Mouse (Mus musculus) liver, embryonic 11.5 days (tissue): ENCODE measurements around the gene Pqlc3. TPM values are rescaled to one million over a fixed set of nuclear protein-coding genes. Genes with fewer than 3 reads are reported as not detected.

Source experiments
- ATAC-seq: fragments of 200-750 bp; cut with Nextera tagmentation; replicated peaks from 2 replicates; pipeline ENCODE4 v1.8.0; 2017; ENCODE audit warnings: moderate number of reproducible peaks, mild to moderate bottlenecking, moderate TSS enrichment, moderate library complexity; ENCODE audit not compliant: low FRiP score
- DNase-seq: peaks from one replicate; pipeline ENCODE4 v3.0.0-alpha.2; 2017; ENCODE audit warnings: low spot score
- H3K27ac ChIP-seq: fragments of 300-500 bp; sonication (generic); 2 replicates; pipeline ENCODE4 v1.5.1; 2014; ENCODE audit warnings: mild to moderate bottlenecking, low read depth, low read length, control low read depth
- H3K27me3 ChIP-seq: fragments of 300-500 bp; sonication (generic); replicated peaks from 2 replicates; pipeline ENCODE4 v1.6.1; 2014; ENCODE audit warnings: low read length, mixed read lengths; ENCODE audit not compliant: control insufficient read depth, insufficient read depth
- H3K36me3 ChIP-seq: fragments of 300-500 bp; sonication (generic); 2 replicates; pipeline ENCODE4 v1.6.1; 2014; ENCODE audit warnings: mild to moderate bottlenecking, low read length, moderate library complexity, mixed read lengths; ENCODE audit not compliant: control insufficient read depth, insufficient read depth
- H3K4me1 ChIP-seq: fragments of 300-500 bp; sonication (generic); replicated peaks from 2 replicates; pipeline ENCODE4 v1.6.1; 2014; ENCODE audit warnings: low read length, mixed read lengths; ENCODE audit not compliant: control insufficient read depth, insufficient read depth
- H3K4me2 ChIP-seq: fragments of 300-500 bp; sonication (generic); 2 replicates; pipeline ENCODE4 v1.6.1; 2014; ENCODE audit warnings: mild to moderate bottlenecking, control low read depth, moderate library complexity
- H3K4me3 ChIP-seq: fragments of 300-500 bp; sonication (generic); 2 replicates; pipeline ENCODE4 v1.5.1; 2014; ENCODE audit warnings: low read depth, low read length, control low read depth
- H3K9ac ChIP-seq: fragments of 300-500 bp; sonication (generic); 2 replicates; pipeline ENCODE4 v1.6.1; 2014; ENCODE audit warnings: low read depth, low read length, control low read depth
- H3K9me3 ChIP-seq: fragments of 300-500 bp; sonication (generic); 2 replicates; pipeline ENCODE4 v1.6.1; 2016; ENCODE audit warnings: low read length, inconsistent platforms, mixed read lengths; ENCODE audit not compliant: control insufficient read depth
- WGBS: fragments of 180-500 bp; shearing (Covaris S2); extraction: QIAGEN DNeasy Blood & Tissue Kit; methylation state at CpG from one replicate; pipeline ENCODE4 v1.1.7; 2014; 5-methylcytosine and 5-hydroxymethylcytosine counted together
- polyA plus RNA-seq: library from polyadenylated mRNA; unstranded; fragments of >200 nt; fragmentation: Nextera tagmentation; extraction: Ambion mirVana; gene quantifications from 2 replicates; pipeline ENCODE4 v1.2.1, GENCODE M21; 2014

Gene Pqlc3
- polyA plus RNA-seq, 1 experiment from 2014 or later, result 5.1 TPM

DNA sequence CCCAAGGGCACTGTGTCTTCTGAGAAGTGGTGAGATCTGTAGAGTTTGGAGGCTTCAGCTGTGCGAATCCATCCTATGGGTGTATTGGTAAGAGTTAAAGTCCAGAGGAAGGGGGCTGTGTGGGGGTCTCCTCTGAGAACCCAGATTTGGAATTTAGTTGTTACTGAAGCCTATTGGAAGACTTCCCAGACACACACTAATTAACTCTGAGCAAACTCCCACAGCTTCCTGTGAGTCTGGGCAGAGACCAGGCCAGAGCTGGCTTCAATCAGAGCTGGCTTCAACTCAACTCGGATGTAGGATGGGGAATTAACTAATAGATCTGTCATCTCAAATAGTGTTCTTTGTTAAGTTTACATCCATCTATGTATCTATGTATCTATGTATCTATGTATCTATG lies 15.5 kb upstream of the Pqlc3 start:
- Histone ChIP-seq H3K27ac (no peak overlapping the region), H3K36me3 (no peaks in the 10 kb centered on the region), H3K4me2 (no peak overlapping the region), H3K27me3 (no peaks in the 10 kb centered on the region), H3K4me1 (0 out of 2 replicates have a peak, but pooled peaks cover 6% of the 10 kb centered on the region), H3K9ac (no peak overlapping the region), H3K9me3 (no peaks in the 10 kb centered on the region), H3K4me3 (no peak overlapping the region)
- DNase-seq (no peak), ATAC-seq (no peak)
- WGBS, result 87% methylated on average over 2 of the region's 2 CpGs

DNA sequence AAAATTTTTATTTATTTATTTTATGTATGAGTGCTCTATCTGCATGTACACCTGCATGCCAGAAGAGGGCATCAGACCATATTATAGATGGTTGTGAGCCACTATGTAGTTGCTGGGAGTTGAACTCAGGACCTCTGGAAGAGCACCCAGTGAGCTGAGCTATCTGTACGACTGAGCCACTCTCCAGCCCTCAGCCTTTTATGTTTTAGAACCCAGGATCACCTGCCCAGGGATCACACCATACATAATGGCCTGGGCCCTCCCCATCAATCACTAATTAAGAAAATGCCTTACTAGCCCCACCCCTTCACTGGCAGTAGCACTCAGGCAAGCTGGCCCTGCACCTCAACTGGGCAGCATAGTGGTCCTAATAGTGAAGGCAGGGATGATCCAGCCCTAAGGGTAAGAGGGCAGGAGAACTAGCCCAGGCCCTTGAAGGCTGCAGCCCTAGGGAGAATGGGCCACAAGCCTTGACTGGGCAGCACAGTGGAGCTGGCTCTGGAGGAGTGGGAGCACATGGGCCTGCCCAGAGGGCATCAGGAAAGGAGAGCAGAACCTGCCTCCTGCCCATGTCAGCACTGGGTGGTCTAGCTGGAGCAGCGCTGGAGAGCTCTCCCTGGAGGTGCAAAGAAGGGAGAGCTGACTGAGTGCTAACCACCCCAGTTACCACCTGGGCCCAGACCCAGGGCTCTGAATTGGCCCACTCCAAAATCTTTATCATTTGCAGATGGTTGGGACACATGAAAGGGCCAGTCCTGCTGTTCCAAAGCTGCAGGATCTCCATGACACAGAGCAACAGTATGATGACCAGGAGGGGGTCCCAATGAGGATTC lies 12.1 kb upstream of the Pqlc3 start:
- Histone ChIP-seq H3K27me3 (no peaks in the 10 kb centered on the region), H3K4me2 (no peak overlapping the region), H3K4me3 (no peak overlapping the region), H3K36me3 (no peaks in the 10 kb centered on the region), H3K4me1 (0 out of 2 replicates have a peak, but pooled peaks cover 6% of the 10 kb centered on the region), H3K9me3 (no peaks in the 10 kb centered on the region), H3K9ac (no peak overlapping the region), H3K27ac (no peak overlapping the region)
- DNase-seq (no peak), ATAC-seq (no peak)
- whole genome bisulfite sequencing, result 70% methylated on average over 2 of the region's 2 CpGs

DNA sequence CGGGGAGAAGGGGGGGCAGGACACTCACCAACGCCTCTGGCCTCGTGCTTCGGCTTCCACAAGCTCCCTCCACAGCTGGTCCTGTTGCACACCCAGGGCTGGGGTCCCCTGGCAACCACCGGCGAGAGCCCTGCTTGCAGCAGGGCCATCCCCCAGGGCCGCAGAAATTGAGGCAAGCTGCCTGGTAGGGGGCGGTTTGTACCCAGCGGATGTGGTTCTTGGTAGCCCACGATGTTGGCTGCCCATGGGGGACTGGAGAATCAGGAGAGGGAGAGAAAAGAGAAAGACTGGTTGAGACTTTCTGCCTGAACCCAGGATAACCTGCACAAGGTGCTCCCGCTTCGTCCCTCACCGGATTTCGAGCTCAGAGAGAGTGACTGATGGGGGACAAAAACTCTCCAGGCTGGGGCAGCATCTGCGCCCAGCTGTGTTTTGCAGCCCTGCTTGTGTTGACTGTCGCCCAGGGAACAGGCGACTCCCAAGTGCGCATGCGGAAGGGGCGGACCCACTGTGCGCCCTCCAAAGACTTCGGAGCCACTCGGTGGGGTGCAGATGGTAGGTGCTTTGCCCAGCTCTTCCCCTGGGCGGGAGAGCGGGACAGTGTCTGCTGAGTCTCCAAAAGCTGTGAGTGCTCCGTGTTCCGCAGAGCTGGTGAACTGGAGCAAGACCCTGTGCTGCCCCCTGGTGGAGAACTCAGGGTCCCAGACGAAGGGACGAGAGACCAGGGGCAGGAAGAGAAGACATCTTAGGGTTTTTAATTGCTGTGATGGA lies 11.1 kb upstream of the Pqlc3 start, which contains the start of gene 2410004P03Rik:
Gene 2410004P03Rik (minus strand): TSS at position 628 of the 771 bp plus-strand sequence.
- peak within 1 kb of the TSS; percentile 45 for H3K4me3 ChIP-seq
- H3K9me3 ChIP-seq, result no peaks in the 10 kb centered on the region
- H3K4me2 ChIP-seq, result peak within 1 kb of the TSS; percentile 66
- peak within 1 kb of the TSS; percentile 10; the same call in 1 of the 2 replicates for H3K9ac ChIP-seq
- no peak within 1 kb of the TSS for H3K27ac ChIP-seq
- peak; percentile 70 for ATAC-seq
- H3K36me3 ChIP-seq, result no peaks in the 10 kb centered on the region
- 0 out of 2 replicates have a peak, but pooled peaks cover 6% of the 10 kb centered on the region for H3K4me1 ChIP-seq
- 7% methylated on average over 29 of the region's 29 CpGs for WGBS
- H3K27me3 ChIP-seq, result no peaks in the 10 kb centered on the region
- DNase-seq, result peak; percentile 83

DNA sequence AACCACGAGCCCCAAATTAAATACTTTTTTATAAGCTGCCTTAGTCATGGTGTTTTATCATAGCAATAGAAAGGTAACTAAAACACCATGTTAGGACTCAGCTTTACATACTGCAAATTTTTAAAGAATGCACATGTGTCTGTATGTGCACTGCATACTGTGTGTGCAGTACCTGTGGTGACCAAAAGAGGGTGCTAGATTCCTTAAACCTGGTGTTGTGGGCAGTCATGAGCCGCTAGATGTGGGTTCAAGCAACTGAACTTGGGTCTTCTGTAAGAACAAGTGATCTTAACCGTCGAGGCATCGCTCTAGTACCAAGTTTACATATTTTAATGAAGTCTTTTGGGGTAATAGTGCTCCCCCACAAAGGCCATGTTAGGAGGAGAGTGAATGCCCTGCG lies 9.3 kb upstream of the Pqlc3 start:
- Histone ChIP-seq H3K4me3 (no peak overlapping the region), H3K4me1 (0 out of 2 replicates have a peak, but pooled peaks cover 6% of the 10 kb centered on the region), H3K27ac (no peak overlapping the region), H3K9ac (no peak overlapping the region), H3K27me3 (no peaks in the 10 kb centered on the region), H3K9me3 (no peaks in the 10 kb centered on the region), H3K4me2 (no peak overlapping the region), H3K36me3 (no peaks in the 10 kb centered on the region)
- DNase-seq (no peak), ATAC-seq (no peak)
- WGBS, result 93% methylated on average over 6 of the region's 6 CpGs

DNA sequence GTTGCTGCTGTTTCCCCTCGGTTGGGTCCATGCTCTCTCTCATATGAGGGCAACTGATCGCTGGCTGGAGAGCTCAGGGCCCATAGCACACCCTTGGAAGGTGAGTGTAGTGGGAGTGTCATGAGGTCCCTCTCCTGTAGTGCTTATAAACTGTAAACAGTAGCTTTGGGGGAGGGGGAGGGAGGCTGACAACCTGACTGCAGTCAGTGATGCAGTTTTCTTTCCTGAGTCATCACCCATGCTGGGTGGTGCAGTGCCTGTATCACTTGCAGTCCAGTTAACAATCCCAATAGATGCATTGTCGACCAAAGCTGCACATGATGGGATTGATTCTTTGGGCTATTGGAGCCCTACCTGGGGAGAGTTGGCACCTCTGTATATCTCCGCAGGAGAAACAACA lies 1.0 kb upstream of the Pqlc3 start:
- Histone ChIP-seq H3K4me2 (no peak overlapping the region), H3K9me3 (no peaks in the 10 kb centered on the region), H3K4me1 (peaks cover 8% of the 10 kb centered on the region), H3K27ac (no peak overlapping the region), H3K4me3 (no peak overlapping the region), H3K9ac (no peak overlapping the region), H3K36me3 (no peaks in the 10 kb centered on the region), H3K27me3 (peaks cover 12% of the 10 kb centered on the region)
- DNase-seq (no peak), ATAC-seq (no peak)
- WGBS, result 49% methylated on average over 4 of the region's 4 CpGs

DNA sequence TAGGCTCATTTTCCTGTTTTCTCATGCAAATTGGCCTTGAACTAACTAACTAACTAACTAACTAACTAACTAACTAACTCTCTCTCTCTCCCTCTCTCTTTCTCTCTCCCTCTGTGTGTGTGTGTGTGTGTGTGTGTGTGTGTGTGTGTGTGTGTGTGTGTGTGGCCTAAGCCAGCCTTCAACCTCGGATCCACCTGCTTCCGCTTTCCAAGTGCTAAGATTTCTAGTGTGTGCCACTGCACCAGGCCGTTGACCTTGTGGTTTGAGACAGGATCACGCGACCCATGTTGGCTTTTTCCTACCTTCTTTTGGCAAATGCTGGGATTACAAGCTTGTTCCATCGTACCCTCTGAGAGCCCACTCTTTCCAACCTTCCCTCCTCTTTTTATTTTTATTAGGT lies 420 bp upstream of the Pqlc3 start:
- Histone ChIP-seq H3K9me3 (no peaks in the 10 kb centered on the region), H3K4me3 (no peak overlapping the region), H3K4me2 (peak overlapping the region; percentile 91), H3K9ac (no peak overlapping the region), H3K27me3 (peaks cover 12% of the 10 kb centered on the region), H3K27ac (no peak overlapping the region), H3K36me3 (no peaks in the 10 kb centered on the region), H3K4me1 (peaks cover 8% of the 10 kb centered on the region)
- no peak for DNase-seq
- 53% methylated on average over 6 of the region's 6 CpGs for WGBS
- ATAC-seq, result no peak

DNA sequence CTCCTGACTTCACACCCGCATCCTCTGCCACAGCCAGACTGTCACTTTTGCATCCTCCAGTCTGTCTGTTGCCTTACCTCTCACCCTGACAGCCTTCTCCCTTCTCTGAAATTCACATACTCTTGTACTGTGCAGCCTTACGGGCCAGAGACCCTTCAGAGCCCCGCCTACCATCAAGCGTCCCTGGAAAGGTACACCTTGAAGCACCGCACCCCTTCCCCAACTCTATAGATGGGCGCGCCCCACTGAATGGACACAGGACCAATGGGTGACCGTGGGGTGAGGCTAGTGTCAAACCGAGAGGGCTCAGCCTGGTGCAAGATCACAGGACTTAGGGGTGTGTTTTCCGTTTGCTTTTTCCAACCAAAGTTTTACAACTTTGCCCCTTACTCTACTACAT lies 1.1 kb downstream of the Pqlc3 start:
- DNase-seq (no peak), ATAC-seq (no peak)
- peak overlapping the region; percentile 63 for H3K9ac ChIP-seq
- peaks cover 12% of the 10 kb centered on the region for H3K27me3 ChIP-seq
- no peak overlapping the region for H3K27ac ChIP-seq
- peak overlapping the region; percentile 91 for H3K4me2 ChIP-seq
- no peaks in the 10 kb centered on the region for H3K9me3 ChIP-seq
- 7% methylated on average over 10 of the region's 10 CpGs for WGBS
- H3K36me3 ChIP-seq, result no peaks in the 10 kb centered on the region
- peak overlapping the region; percentile 68 for H3K4me3 ChIP-seq
- peaks cover 8% of the 10 kb centered on the region for H3K4me1 ChIP-seq

DNA sequence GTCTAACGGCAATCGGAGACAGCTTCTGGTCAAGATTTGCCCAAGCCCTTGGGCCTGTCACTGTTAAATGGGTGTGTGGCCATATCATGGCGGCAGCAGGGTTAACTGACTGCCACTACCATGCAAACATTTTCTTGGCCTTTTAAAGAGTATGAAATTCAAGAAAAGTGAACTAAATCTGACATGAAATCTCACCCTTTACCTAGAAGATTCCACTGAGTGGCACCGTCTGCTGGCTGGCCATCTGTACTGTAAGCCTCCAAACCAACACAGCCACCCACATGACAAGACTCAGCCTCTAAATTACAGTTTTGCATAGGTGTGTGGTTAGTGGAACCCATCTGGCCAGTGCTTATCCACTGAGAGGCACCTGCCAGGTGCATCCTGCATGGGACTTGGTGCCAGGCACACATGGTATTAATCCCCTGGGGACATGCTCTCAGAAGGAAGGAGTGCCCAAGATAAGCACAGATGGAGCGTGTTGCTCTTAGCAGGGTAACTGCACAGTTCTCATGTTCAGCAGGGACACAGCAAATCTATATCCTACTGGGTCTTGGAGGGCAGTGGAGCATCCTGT lies 3.2 kb downstream of the Pqlc3 start:
- Histone ChIP-seq H3K27me3 (peaks cover 12% of the 10 kb centered on the region), H3K36me3 (no peaks in the 10 kb centered on the region), H3K4me2 (no peak overlapping the region), H3K4me3 (no peak overlapping the region), H3K27ac (no peak overlapping the region), H3K4me1 (peaks cover 8% of the 10 kb centered on the region), H3K9ac (no peak overlapping the region), H3K9me3 (no peaks in the 10 kb centered on the region)
- ATAC-seq, result no peak
- 82% methylated on average over 5 of the region's 5 CpGs for WGBS
- DNase-seq, result no peak
